Mouse (Mus musculus): ENCODE measurements around the gene Wdr45.
"Not testable (repeated sequence)": the region's sequence is repeated elsewhere in the genome, so short reads cannot be mapped to it uniquely, and the experiment has no call there.

Gene Wdr45

GRCm38 (mm10) chrX:7721514-7722281 is 7.6 kb downstream of the Wdr45 start, which contains the start of gene Gm45208:
Gene Gm45208, plus strand, starts transcription at chrX:7722245.
- DNase-seq (ENCODE audit: low spot score) = peak; percentile 60

- DNase-seq (ENCODE audit: low spot score) = no peak
Observed at GRCm38 (mm10) chrX:7722282-7722611, 8.1 kb downstream of the Wdr45 start.

GRCm38 (mm10) chrX:7722691-7723090 is 8.6 kb downstream of the Wdr45 start:
- DNase-seq (ENCODE audit: low spot score) = no peak

- no peak for DNase-seq (ENCODE audit: low spot score)
Observed at GRCm38 (mm10) chrX:7724135-7724534, 10.0 kb downstream of the Wdr45 start.

GRCm38 (mm10) chrX:7725841-7726240 is 11.7 kb downstream of the Wdr45 start:
- DNase-seq (ENCODE audit: low spot score) = no peak

- DNase-seq (ENCODE audit: low spot score) = no peak
Observed at GRCm38 (mm10) chrX:7727176-7727575, 13.0 kb downstream of the Wdr45 start.

GRCm38 (mm10) chrX:7728215-7728921 is 14.2 kb downstream of the Wdr45 start, which contains the start of gene Praf2:
Gene Praf2, plus strand, starts transcription at chrX:7728439.
- peak; percentile 82 for DNase-seq (ENCODE audit: low spot score)

- DNase-seq (ENCODE audit: low spot score) = no peak
Observed at GRCm38 (mm10) chrX:7728922-7729265, 14.8 kb downstream of the Wdr45 start.

- DNase-seq (ENCODE audit: low spot score) = peak; percentile 64
Observed at GRCm38 (mm10) chrX:7733571-7734156, 19.5 kb downstream of the Wdr45 start.

GRCm38 (mm10) chrX:7739336-7740081 is 25.4 kb downstream of the Wdr45 start:
- no peak for DNase-seq (ENCODE audit: low spot score)

- no peak for DNase-seq (ENCODE audit: low spot score)
Observed at GRCm38 (mm10) chrX:7740082-7740819, 26.1 kb downstream of the Wdr45 start.

- DNase-seq (ENCODE audit: low spot score) = no peak
Observed at GRCm38 (mm10) chrX:7741103-7741502, 27.0 kb downstream of the Wdr45 start.

- no peak for DNase-seq (ENCODE audit: low spot score)
Observed at GRCm38 (mm10) chrX:7743470-7743869, 29.3 kb downstream of the Wdr45 start.

- no peak for DNase-seq (ENCODE audit: low spot score)
Observed at GRCm38 (mm10) chrX:7744940-7745339, 30.8 kb downstream of the Wdr45 start.

GRCm38 (mm10) chrX:7745429-7745828 is 31.3 kb downstream of the Wdr45 start:
- DNase-seq (ENCODE audit: low spot score) = no peak

GRCm38 (mm10) chrX:7750432-7751116 is 36.4 kb downstream of the Wdr45 start, which contains the start of gene Ccdc120:
Gene Ccdc120, minus strand, starts transcription at chrX:7750905.
- peak; percentile 64 for DNase-seq (ENCODE audit: low spot score)

- DNase-seq (ENCODE audit: low spot score) = not testable (repeated sequence)
Observed at GRCm38 (mm10) chrX:7753627-7754026, 39.5 kb downstream of the Wdr45 start.

GRCm38 (mm10) chrX:7762137-7762920 is 48.2 kb downstream of the Wdr45 start, which contains the start of gene Tfe3:
Gene Tfe3, plus strand, starts transcription at chrX:7762560.
- DNase-seq (ENCODE audit: low spot score) = peak; percentile 92

GRCm38 (mm10) chrX:7762921-7763197 is 48.7 kb downstream of the Wdr45 start:
- peak; percentile 15 for DNase-seq (ENCODE audit: low spot score)

- peak; percentile 27 for DNase-seq (ENCODE audit: low spot score)
Observed at GRCm38 (mm10) chrX:7763631-7764393, 49.7 kb downstream of the Wdr45 start.
